Mouse (Mus musculus) neural tube, embryonic 14.5 days (tissue): ENCODE measurements around the gene Rtn4rl2. TPM values are rescaled to one million over a fixed set of nuclear protein-coding genes. Genes with fewer than 3 reads are reported as not detected.

Experiments
- ATAC-seq: fragments of 200-750 bp; cut with Nextera tagmentation; 2 replicates; pipeline ENCODE4 v1.8.0; 2017; ENCODE audit warnings: low read depth, mild to moderate bottlenecking, moderate TSS enrichment, moderate library complexity
- H3K27ac ChIP-seq: fragments of 300-500 bp; sonication (generic); 2 replicates; pipeline ENCODE4 v1.5.1; 2014; ENCODE audit warnings: low read depth, mild to moderate bottlenecking, control low read depth, low read length, moderate library complexity, mixed read lengths
- H3K27me3 ChIP-seq: fragments of 300-500 bp; sonication (generic); 2 replicates; pipeline ENCODE4 v1.6.1; 2014; ENCODE audit warnings: low read length; ENCODE audit not compliant: control insufficient read depth, insufficient read depth
- H3K36me3 ChIP-seq: fragments of 300-500 bp; sonication (generic); 2 replicates; pipeline ENCODE4 v1.6.1; 2014; ENCODE audit warnings: low read length, mixed read lengths; ENCODE audit not compliant: control insufficient read depth, insufficient read depth
- H3K4me1 ChIP-seq: fragments of 300-500 bp; sonication (generic); 2 replicates; pipeline ENCODE4 v1.6.1; 2014; ENCODE audit warnings: low read length; ENCODE audit not compliant: control insufficient read depth, insufficient read depth
- H3K4me2 ChIP-seq: fragments of 300-500 bp; sonication (generic); 2 replicates; pipeline ENCODE4 v1.6.1; 2014; ENCODE audit warnings: mild to moderate bottlenecking, low read depth, low read length, control low read depth
- H3K4me3 ChIP-seq: fragments of 300-500 bp; sonication (generic); 2 replicates; pipeline ENCODE4 v1.5.1; 2014; ENCODE audit warnings: low read depth, low read length, control low read depth, mixed read lengths
- H3K9ac ChIP-seq: fragments of 300-500 bp; sonication (generic); replicated peaks from 2 replicates; pipeline ENCODE4 v1.6.1; 2014; ENCODE audit warnings: low read depth, mild to moderate bottlenecking, control low read depth, low read length, mixed read lengths
- H3K9me3 ChIP-seq: fragments of 300-500 bp; sonication (generic); 2 replicates; pipeline ENCODE4 v1.6.1; 2016; ENCODE audit warnings: low read length; ENCODE audit not compliant: control insufficient read depth
- whole genome bisulfite sequencing: fragments of 180-500 bp; shearing (Covaris S2); extraction: QIAGEN DNeasy Blood & Tissue Kit; methylation state at CpG from one replicate; pipeline ENCODE4 v1.1.7; 2014; 5-methylcytosine and 5-hydroxymethylcytosine counted together
- microRNA-seq: library from miRNA; unstranded; fragments of <30 nt; microRNA quantifications from one replicate; pipeline ENCODE4, GENCODE M21; 2016
- polyA plus RNA-seq: library from polyadenylated mRNA; unstranded; fragments of >200 nt; fragmentation: Nextera tagmentation; extraction: Ambion mirVana; gene quantifications from 2 replicates; pipeline ENCODE4 v1.2.1, GENCODE M21; 2014

The Rtn4rl2 gene
- polyA plus RNA-seq, 1 experiment from 2014 or later = 1.8 TPM

DNA sequence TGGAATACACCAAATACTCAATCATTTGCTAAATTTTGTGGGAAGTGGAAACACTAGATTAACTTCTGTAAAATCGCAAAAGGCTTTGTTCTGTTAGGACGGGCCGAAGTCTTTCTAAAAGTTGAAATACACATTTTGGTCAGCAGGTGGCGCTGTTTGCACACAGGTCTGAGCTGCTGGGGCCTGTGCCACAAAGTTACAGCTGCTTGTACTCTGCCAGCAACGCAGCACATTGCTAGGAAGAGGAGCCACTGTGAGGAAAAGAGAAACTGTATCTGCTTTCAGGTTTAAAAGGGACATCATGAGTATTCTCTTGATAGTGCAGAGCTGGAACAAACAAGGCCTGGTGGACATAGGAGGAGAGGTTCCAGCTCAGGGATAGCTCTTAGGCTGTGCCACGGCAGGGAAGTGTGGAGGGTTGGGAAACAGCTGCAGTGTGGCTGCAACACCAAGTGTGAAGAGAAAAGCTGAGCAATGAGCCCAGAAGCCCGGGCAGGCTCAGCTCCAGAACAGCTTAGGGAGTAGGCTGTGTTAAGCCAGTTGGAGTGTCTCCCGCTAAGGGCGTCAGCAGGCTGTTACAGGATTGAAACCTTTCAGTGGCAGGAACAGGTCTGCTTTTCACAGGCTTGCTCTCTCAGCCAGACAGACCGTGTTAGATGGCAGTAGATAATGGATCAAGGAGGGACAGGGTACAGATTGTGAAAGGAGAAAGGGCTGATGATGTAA is 54.7 kb downstream of the Rtn4rl2 start:
- H3K4me3 ChIP-seq = no peak overlapping the region
- H3K27me3 ChIP-seq = no peaks in the 10 kb centered on the region
- peaks cover 6% of the 10 kb centered on the region; the same call in 1 of the 2 replicates for H3K4me1 ChIP-seq
- no peak overlapping the region for H3K27ac ChIP-seq
- H3K9me3 ChIP-seq = no peaks in the 10 kb centered on the region
- peak; percentile 68 for ATAC-seq
- 36% methylated on average over 10 of the region's 10 CpGs for WGBS
- H3K4me2 ChIP-seq = no peak overlapping the region
- no peaks in the 10 kb centered on the region for H3K36me3 ChIP-seq
- H3K9ac ChIP-seq = no peak overlapping the region; the same call in 1 of the 2 replicates

DNA sequence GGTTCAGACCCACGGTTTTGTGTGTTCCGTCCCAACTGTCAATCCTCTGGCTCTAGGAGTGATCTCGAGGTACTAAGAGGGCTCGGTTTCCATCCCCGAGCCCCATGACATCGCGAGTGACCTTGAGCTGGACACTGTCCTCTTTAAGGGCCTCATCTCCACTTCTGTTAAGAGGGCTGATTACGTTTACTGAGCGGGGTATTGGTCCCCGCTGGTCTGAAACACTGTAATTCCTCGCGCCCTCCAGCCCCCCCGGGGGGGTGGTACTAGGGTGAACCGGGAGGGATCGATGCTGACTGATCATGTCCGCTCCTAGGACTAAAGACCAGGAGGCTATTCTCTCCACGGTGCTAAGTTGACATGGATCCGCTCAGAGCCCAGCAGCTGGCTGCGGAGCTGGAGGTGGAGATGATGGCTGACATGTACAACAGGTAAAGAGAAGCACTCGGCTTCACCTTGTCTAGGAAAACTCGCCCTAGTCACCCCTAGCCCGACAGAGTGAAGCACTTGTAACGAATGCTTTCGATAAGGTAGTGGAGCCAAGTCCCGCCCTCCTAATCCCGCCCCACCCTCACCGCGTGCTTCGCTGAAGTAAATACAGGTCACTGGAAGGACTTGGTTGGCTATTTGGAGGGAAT is 59.1 kb downstream of the Rtn4rl2 start:
- Histone ChIP-seq H3K9ac (peak overlapping the region; percentile 61), H3K27ac (no peak overlapping the region), H3K4me1 (peaks cover 10% of the 10 kb centered on the region; the same call in 1 of the 2 replicates), H3K9me3 (no peaks in the 10 kb centered on the region), H3K36me3 (no peaks in the 10 kb centered on the region), H3K4me3 (peak overlapping the region; percentile 79), H3K4me2 (peak overlapping the region; percentile 77), H3K27me3 (no peaks in the 10 kb centered on the region)
- peak; percentile 29; the same call in 1 of the 2 replicates for ATAC-seq
- WGBS = 1% methylated on average over 29 of the region's 29 CpGs

DNA sequence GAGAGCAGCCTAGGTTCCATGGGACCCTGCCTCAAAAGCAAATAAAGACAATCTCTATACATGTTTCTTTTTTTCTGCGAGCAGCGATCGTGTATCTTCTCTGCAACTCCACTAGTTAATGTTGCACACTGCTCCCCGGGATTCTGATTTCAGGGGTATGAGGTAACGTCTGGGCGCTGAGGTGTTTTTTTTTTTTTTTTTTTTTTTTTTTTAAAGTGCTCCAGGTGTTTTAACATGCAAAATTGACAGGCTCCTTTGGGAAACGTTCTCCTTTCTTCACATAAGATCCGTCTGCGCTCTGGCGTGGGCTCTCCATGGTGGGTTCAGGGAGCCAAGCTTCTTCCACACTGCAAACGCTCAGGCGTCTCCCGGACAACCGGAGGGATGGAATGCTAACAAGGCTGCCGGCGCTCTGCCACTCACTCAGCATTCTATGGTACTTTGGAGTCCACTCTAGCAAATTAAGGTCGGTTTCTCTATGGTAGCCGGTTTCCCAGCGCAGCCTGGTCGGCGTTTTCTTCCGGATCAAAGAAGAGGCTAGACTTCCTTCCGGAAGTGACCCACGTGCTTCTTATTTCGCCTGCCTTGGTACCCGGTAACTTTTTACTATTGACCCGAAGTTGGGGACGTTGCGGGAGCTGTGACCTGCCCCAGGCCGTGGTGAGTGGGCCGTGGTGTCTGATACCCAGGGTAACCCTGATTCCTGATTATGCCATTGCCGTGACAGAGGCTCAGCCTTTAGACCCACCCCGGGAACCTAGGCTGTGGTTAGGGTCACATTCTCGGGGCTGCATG is 59.8 kb downstream of the Rtn4rl2 start, which contains the start of gene Timm10:
TSS of gene Timm10 (plus strand) at position 510 of the 795 bp plus-strand sequence.
- ATAC-seq = peak; percentile 94
- no peaks in the 10 kb centered on the region for H3K27me3 ChIP-seq
- H3K9ac ChIP-seq = peak within 1 kb of the TSS; percentile 61
- H3K27ac ChIP-seq = no peak within 1 kb of the TSS; the same call in 1 of the 2 replicates
- peak within 1 kb of the TSS; percentile 79 for H3K4me3 ChIP-seq
- H3K4me1 ChIP-seq = peaks cover 10% of the 10 kb centered on the region; the same call in 1 of the 2 replicates
- H3K9me3 ChIP-seq = no peaks in the 10 kb centered on the region
- H3K4me2 ChIP-seq = peak within 1 kb of the TSS; percentile 77
- H3K36me3 ChIP-seq = no peaks in the 10 kb centered on the region
- under 1% methylated on average over 34 of the region's 34 CpGs for WGBS

DNA sequence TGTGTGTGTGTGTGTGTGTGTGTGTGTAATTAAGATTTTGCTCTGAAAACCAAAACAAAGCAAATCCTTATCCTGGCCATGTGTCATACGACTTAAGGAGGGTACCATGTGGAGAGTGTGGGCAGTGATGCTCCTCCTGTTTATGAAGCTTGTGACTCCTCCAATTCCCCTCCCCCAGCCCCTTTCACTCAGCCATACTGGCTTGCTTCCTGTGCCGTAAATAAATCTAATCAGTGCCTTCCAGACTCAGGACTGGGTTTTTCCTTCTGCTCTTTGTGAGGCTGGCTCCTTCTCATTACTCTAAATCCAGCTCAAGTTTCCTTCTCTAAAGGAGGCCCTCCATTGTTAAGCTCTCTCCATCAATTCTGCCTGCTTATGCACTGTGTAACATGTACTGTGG is 63.3 kb downstream of the Rtn4rl2 start:
- 50% methylated on average over 2 of the region's 2 CpGs for WGBS
- Histone ChIP-seq H3K4me3 (no peak overlapping the region), H3K27me3 (no peaks in the 10 kb centered on the region), H3K9me3 (no peaks in the 10 kb centered on the region), H3K36me3 (no peaks in the 10 kb centered on the region), H3K9ac (no peak overlapping the region), H3K4me2 (no peak overlapping the region), H3K27ac (no peak overlapping the region), H3K4me1 (peaks cover 10% of the 10 kb centered on the region; the same call in 1 of the 2 replicates)
- ATAC-seq = no peak

DNA sequence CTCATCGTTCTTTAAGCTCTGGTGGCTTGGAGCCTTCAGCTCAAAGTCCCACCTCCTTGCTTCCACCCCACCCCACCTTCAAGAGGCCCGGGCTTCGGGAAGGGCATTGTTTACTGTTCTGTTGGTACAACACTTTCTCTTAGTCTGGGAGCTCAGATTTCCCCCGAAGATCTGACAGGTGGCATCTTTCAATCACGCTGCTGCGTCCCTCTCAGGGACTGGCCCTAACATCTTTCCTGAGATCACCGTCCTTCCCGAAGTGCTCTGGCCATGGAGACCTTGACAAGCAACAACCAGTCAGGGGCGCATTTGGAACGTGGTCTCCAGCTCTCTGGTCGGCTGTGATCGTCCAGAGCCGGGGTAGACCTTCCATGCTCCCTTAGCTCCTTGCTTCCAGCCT is 64.0 kb downstream of the Rtn4rl2 start, which contains the start of gene Smtnl1:
TSS of gene Smtnl1 (minus strand) at position 101 of the 400 bp plus-strand sequence.
- Histone ChIP-seq H3K27me3 (no peaks in the 10 kb centered on the region), H3K9me3 (no peaks in the 10 kb centered on the region), H3K36me3 (no peaks in the 10 kb centered on the region), H3K4me2 (no peak within 1 kb of the TSS), H3K27ac (no peak within 1 kb of the TSS), H3K4me3 (no peak within 1 kb of the TSS), H3K9ac (no peak within 1 kb of the TSS), H3K4me1 (peaks cover 3% of the 10 kb centered on the region; the same call in 1 of the 2 replicates)
- 71% methylated on average over 13 of the region's 13 CpGs for WGBS
- ATAC-seq = no peak

Small RNA genes within 50 kb of the gene (microRNA-seq; reads per million reads assigned to microRNA genes)
- not detected for gene Gm24332

Other genes starting within 250 kb of the Rtn4rl2 start
- 30.1 and 40.4 TPM in 2 replicates for gene Ctnnd1, start 235.9 kb downstream of the Rtn4rl2 start, polyA plus RNA-seq
- gene Btbd18, start 227.6 kb downstream of the Rtn4rl2 start, polyA plus RNA-seq = 0.24 and 0.44 TPM in 2 replicates
- 163 and 181 TPM in 2 replicates for gene Selenoh, start 215.9 kb downstream of the Rtn4rl2 start, polyA plus RNA-seq
- gene Gm28635, start 208.7 kb downstream of the Rtn4rl2 start, polyA plus RNA-seq = 0.13 TPM in 1 of 2 replicates, not detected in the other
- 61.5 and 64.5 TPM in 2 replicates for gene Med19, start 208.3 kb downstream of the Rtn4rl2 start, polyA plus RNA-seq
- gene Tmx2, start 207.6 kb downstream of the Rtn4rl2 start, polyA plus RNA-seq = 311 and 342 TPM in 2 replicates
- 22.8 and 23.9 TPM in 2 replicates for gene Zdhhc5, start 171.5 kb downstream of the Rtn4rl2 start, polyA plus RNA-seq
- gene Clp1, start 159.4 kb downstream of the Rtn4rl2 start, polyA plus RNA-seq = 20.6 and 24.7 TPM in 2 replicates
- gene Ypel4, start 152.7 kb downstream of the Rtn4rl2 start, polyA plus RNA-seq = 17.8 TPM in 2 replicates
- gene Gm19426, start 143.1 kb downstream of the Rtn4rl2 start, polyA plus RNA-seq = 1.7 and 2.6 TPM in 2 replicates
- gene Serping1, start 111.3 kb downstream of the Rtn4rl2 start, polyA plus RNA-seq = 15.7 and 34.8 TPM in 2 replicates
- 16.3 and 16.7 TPM in 2 replicates for gene Ube2l6, start 87.9 kb downstream of the Rtn4rl2 start, polyA plus RNA-seq
- not detected in 2 replicates for gene Smtnl1, start 64.1 kb downstream of the Rtn4rl2 start, polyA plus RNA-seq
- 63.8 and 89.4 TPM in 2 replicates for gene Timm10, start 59.7 kb downstream of the Rtn4rl2 start, polyA plus RNA-seq
- 0.63 and 1.8 TPM in 2 replicates for gene Slc43a1, start 47.9 kb downstream of the Rtn4rl2 start, polyA plus RNA-seq
- 2.5 and 7.1 TPM in 2 replicates for gene Slc43a3, start 49.9 kb upstream of the Rtn4rl2 start, polyA plus RNA-seq
- gene Prg2, start 93.8 kb upstream of the Rtn4rl2 start, polyA plus RNA-seq = not detected in 2 replicates
- not detected in 2 replicates for gene Prg3, start 101.5 kb upstream of the Rtn4rl2 start, polyA plus RNA-seq
- gene Ssrp1, start 150.5 kb upstream of the Rtn4rl2 start, polyA plus RNA-seq = 152 and 178 TPM in 2 replicates
- 0.94 and 22.0 TPM in 2 replicates for gene P2rx3, start 150.8 kb upstream of the Rtn4rl2 start, polyA plus RNA-seq
- 6.8 and 10.6 TPM in 2 replicates for gene Tnks1bp1, start 161.3 kb upstream of the Rtn4rl2 start, polyA plus RNA-seq
- gene Aplnr, start 249.5 kb upstream of the Rtn4rl2 start, polyA plus RNA-seq = 12.8 and 40.6 TPM in 2 replicates